Mouse (Mus musculus) liver, embryonic 14.5 days (tissue): Measurements from ENCODE around the gene Zfp626.

Source experiments
- CTCF ChIP-seq: IDR thresholded peaks from 2 replicates; pipeline ENCODE4 v1.5.1; 2016; ENCODE audit warnings: antibody characterized with exemption, low read depth, control low read depth
- EP300 ChIP-seq: IDR thresholded peaks from 2 replicates; pipeline ENCODE4 v1.6.1; 2016; ENCODE audit warnings: antibody characterized with exemption, low read depth

DNA sequence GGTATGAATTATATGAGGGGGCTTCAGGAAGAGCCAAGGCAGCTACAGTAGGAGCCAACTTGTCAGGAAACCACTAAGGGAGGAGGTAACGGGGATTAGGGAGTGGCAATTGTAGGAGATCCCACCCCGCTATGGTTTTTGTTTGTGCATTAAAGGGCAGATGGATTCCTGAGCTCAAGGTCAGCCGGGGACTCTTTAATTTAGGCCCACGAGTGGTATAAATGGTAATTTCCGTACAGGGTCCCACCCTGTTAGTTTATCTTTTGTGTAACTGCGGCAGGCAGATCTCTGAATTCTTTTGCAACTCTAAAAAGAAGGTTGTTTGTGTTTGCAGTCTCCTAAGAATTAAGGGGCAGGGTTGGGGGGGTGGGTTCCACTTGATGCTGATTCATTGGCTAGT is 33.1 kb downstream of the Zfp626 start:
- TF ChIP-seq EP300 (no peak), CTCF (no peak)
